Mouse (Mus musculus) midbrain, embryonic 15.5 days (tissue): ENCODE results near the gene Zzef1. TPM values are rescaled to one million over a fixed set of nuclear protein-coding genes. Genes with fewer than 3 reads are reported as not detected.
A peak's percentile ranks its signal among the peaks of the same experiment; 100 is the strongest.
"Not testable (repeated sequence)": the region's sequence is repeated elsewhere in the genome, so short reads cannot be mapped to it uniquely, and the experiment has no call there.

ENCODE experiments used
- ATAC-seq: fragments of 200-750 bp; cut with Nextera tagmentation; replicated peaks from 2 replicates; pipeline ENCODE4 v1.8.0; 2017; ENCODE audit warnings: moderate TSS enrichment
- H3K27ac ChIP-seq: fragments of 300-500 bp; sonication (generic); 2 replicates; pipeline ENCODE4 v1.5.1; 2015; ENCODE audit warnings: mild to moderate bottlenecking, inconsistent platforms
- H3K27me3 ChIP-seq: fragments of 300-500 bp; sonication (generic); replicated peaks from 2 replicates; pipeline ENCODE4 v1.6.1; 2015; ENCODE audit warnings: inconsistent platforms
- H3K36me3 ChIP-seq: fragments of 300-500 bp; sonication (generic); replicated peaks from 2 replicates; pipeline ENCODE4 v1.6.1; 2015; ENCODE audit warnings: inconsistent platforms
- H3K4me1 ChIP-seq: fragments of 300-500 bp; sonication (generic); 2 replicates; pipeline ENCODE4 v1.6.1; 2015; ENCODE audit warnings: inconsistent platforms
- H3K4me2 ChIP-seq: fragments of 300-500 bp; sonication (generic); 2 replicates; pipeline ENCODE4 v1.6.1; 2015; ENCODE audit warnings: inconsistent platforms, mild to moderate bottlenecking, moderate library complexity
- H3K4me3 ChIP-seq: fragments of 300-500 bp; sonication (generic); 2 replicates; pipeline ENCODE4 v1.5.1; 2015; ENCODE audit warnings: mild to moderate bottlenecking, inconsistent platforms
- H3K9ac ChIP-seq: fragments of 300-500 bp; sonication (generic); 2 replicates; pipeline ENCODE4 v1.6.1; 2015; ENCODE audit warnings: mild to moderate bottlenecking, inconsistent platforms
- H3K9me3 ChIP-seq: fragments of 300-500 bp; sonication (generic); 2 replicates; pipeline ENCODE4 v1.6.1; 2016; ENCODE audit warnings: inconsistent platforms
- WGBS: fragments of 180-500 bp; shearing (Covaris S2); methylation state at CpG from one replicate; pipeline ENCODE4 v1.1.7; 2015; ENCODE audit warnings: mixed read lengths; 5-methylcytosine and 5-hydroxymethylcytosine counted together
- polyA plus RNA-seq: library from polyadenylated mRNA; unstranded; fragments of >200 nt; fragmentation: Nextera tagmentation; extraction: Ambion mirVana; gene quantifications from 2 replicates; pipeline ENCODE4 v1.2.1, GENCODE M21; 2015

Gene Zzef1
- 15.2 and 15.8 TPM in 2 replicates for polyA plus RNA-seq

GRCm38 (mm10) chr11:72795455-72796295, at the start of gene Zzef1, which contains the start of gene Cyb5d2:
Zzef1 (plus strand) TSS chr11:72796226.
Cyb5d2 (minus strand) TSS chr11:72796142.
- H3K36me3 ChIP-seq = no peaks in the 10 kb centered on the region
- H3K4me3 ChIP-seq = peak within 1 kb of the TSS; percentile 96
- H3K27ac ChIP-seq = peak within 1 kb of the TSS; percentile 91
- peak within 1 kb of the TSS; percentile 89 for H3K4me2 ChIP-seq
- no peaks in the 10 kb centered on the region for H3K27me3 ChIP-seq
- H3K9me3 ChIP-seq = no peaks in the 10 kb centered on the region
- peaks cover 31% of the 10 kb centered on the region for H3K4me1 ChIP-seq
- H3K9ac ChIP-seq = peak within 1 kb of the TSS; percentile 86
- under 1% methylated on average over 69 of the region's 69 CpGs for WGBS
- peak; percentile 97 for ATAC-seq

DNA sequence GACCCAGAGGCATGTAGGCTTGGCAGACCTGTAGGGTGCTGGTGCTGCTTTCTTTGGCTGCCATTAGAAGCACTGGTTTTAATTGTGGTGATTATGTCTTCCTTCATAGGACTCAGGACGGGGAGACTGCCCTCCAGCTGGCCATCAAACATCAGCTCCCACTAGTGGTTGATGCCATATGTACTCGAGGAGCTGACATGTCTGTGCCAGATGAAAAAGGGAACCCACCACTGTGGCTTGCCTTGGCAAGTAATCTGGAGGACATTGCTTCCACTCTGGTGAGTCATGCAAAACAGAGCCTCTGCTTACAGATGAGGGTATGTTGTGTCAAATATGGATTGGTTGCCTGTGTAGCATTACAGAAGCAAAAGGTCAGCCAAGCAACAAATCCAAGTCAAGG, 44.1 kb upstream of the Zzef1 start:
- H3K4me2 ChIP-seq = no peak overlapping the region
- H3K9me3 ChIP-seq = no peaks in the 10 kb centered on the region
- no peaks in the 10 kb centered on the region for H3K27me3 ChIP-seq
- no peak overlapping the region for H3K9ac ChIP-seq
- 62% methylated on average over 2 of the region's 2 CpGs for WGBS
- no peak overlapping the region for H3K27ac ChIP-seq
- H3K36me3 ChIP-seq = peaks cover 81% of the 10 kb centered on the region
- H3K4me3 ChIP-seq = no peak overlapping the region
- H3K4me1 ChIP-seq = no peaks in the 10 kb centered on the region
- no peak for ATAC-seq

DNA sequence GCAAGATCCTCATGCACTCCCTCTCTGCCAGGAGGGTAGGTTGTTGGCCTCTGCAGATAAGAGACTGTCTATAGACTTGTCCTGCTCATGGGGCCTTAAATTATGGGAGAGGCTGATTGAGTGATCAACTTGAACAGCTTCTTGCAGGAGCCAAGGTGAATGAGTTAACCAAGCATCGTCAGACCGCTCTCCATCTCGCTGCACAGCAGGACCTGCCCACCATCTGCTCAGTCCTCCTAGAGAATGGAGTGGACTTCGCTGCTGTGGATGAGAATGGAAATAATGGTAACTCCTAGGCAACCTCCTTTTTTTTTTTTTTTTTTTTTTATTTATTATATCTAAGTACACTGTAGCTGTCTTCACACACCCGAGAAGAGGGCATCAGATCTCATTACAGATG, 37.7 kb upstream of the Zzef1 start:
- H3K27me3 ChIP-seq = no peaks in the 10 kb centered on the region
- whole genome bisulfite sequencing = 93% methylated on average over 5 of the region's 5 CpGs
- ATAC-seq = no peak
- H3K9ac ChIP-seq = no peak overlapping the region
- no peak overlapping the region for H3K4me2 ChIP-seq
- no peak overlapping the region for H3K27ac ChIP-seq
- H3K4me3 ChIP-seq = no peak overlapping the region
- H3K9me3 ChIP-seq = no peaks in the 10 kb centered on the region
- no peaks in the 10 kb centered on the region for H3K4me1 ChIP-seq
- H3K36me3 ChIP-seq = peaks cover 82% of the 10 kb centered on the region

- no peaks in the 10 kb centered on the region for H3K27me3 ChIP-seq
- peaks cover 71% of the 10 kb centered on the region for H3K36me3 ChIP-seq
- no peak overlapping the region for H3K27ac ChIP-seq
- no peak overlapping the region for H3K4me2 ChIP-seq
- ATAC-seq = no peak
- H3K9ac ChIP-seq = no peak overlapping the region
- H3K9me3 ChIP-seq = no peaks in the 10 kb centered on the region
- H3K4me3 ChIP-seq = no peak overlapping the region
- WGBS = 91% methylated on average over 6 of the region's 6 CpGs
- no peaks in the 10 kb centered on the region for H3K4me1 ChIP-seq
These were observed 36.4 kb upstream of the Zzef1 start for GRCm38 (mm10) chr11:72759581-72759980.

DNA sequence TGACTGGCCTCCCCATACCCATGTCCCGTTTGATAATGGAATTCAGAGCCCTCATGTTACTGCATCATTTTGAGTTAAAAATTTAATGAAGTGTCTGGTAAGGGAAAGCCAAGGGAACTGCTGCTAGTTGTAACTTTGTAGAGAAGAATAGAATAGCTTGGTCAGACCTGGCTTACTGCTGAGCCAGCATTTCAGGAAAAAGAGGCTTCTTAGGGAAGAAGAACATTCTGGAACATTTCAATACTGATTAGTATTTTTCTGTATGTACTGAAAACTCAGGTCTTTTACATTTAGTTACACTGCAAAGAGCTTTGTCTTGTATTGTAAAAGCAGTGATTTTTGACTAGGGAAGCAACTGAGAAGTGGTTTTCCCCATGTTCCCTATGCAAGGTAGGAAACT, 35.2 kb upstream of the Zzef1 start:
- 76% methylated on average over 1 of the region's 1 CpGs for WGBS
- ATAC-seq = no peak
- Histone ChIP-seq H3K4me2 (no peak overlapping the region), H3K27ac (no peak overlapping the region), H3K9ac (no peak overlapping the region), H3K27me3 (no peaks in the 10 kb centered on the region), H3K36me3 (peaks cover 68% of the 10 kb centered on the region), H3K4me1 (no peaks in the 10 kb centered on the region), H3K9me3 (no peaks in the 10 kb centered on the region), H3K4me3 (no peak overlapping the region)

DNA sequence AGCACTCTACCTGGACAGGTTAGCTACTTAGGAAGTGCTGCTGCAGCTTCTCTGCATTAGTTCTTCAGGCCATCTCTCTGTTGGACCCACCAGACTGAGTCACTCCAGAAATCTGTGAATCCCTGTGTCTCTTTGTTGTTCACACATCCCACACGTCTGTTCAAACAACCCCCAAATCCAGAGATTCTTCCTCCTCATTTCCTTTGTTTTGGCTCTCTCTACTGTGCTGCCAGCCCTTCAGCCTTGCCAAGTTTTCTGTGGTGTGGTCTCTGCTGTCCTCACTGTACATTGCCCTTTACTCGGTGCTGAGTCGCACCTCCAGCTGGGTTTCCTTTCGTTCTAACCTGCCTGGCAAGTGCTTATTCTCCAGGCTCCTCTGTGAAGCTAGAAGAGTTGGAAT, 31.8 kb upstream of the Zzef1 start:
- peaks cover 48% of the 10 kb centered on the region for H3K36me3 ChIP-seq
- H3K4me2 ChIP-seq = no peak overlapping the region
- ATAC-seq = no peak
- H3K27me3 ChIP-seq = no peaks in the 10 kb centered on the region
- H3K9me3 ChIP-seq = no peaks in the 10 kb centered on the region
- no peak overlapping the region for H3K27ac ChIP-seq
- 89% methylated on average over 4 of the region's 4 CpGs for WGBS
- H3K4me3 ChIP-seq = no peak overlapping the region
- no peak overlapping the region for H3K9ac ChIP-seq
- H3K4me1 ChIP-seq = no peaks in the 10 kb centered on the region

DNA sequence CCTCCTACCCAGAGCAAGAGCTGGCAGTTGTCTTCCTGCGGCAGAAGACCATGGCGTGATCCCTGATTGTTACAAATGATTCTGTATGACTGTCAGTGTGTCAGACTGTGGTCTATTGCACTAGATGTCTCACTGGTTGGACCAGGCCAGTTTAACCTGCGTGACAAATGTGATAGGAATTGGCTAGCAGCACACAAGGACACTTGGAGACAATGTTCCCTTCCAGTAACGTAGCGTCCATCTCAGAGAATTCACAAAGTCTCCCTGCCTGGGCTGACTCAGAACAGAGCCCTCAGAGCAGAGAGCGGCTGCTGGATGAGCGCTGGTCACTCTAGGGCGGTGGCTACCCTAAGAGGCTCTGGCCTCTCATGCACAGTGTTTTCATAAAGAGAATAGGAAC, 28.3 kb upstream of the Zzef1 start:
- Histone ChIP-seq H3K4me3 (no peak overlapping the region), H3K27ac (no peak overlapping the region), H3K4me2 (no peak overlapping the region), H3K36me3 (peaks cover 20% of the 10 kb centered on the region), H3K27me3 (no peaks in the 10 kb centered on the region), H3K9ac (no peak overlapping the region), H3K4me1 (no peaks in the 10 kb centered on the region), H3K9me3 (no peaks in the 10 kb centered on the region)
- ATAC-seq = no peak
- 94% methylated on average over 8 of the region's 8 CpGs for WGBS

DNA sequence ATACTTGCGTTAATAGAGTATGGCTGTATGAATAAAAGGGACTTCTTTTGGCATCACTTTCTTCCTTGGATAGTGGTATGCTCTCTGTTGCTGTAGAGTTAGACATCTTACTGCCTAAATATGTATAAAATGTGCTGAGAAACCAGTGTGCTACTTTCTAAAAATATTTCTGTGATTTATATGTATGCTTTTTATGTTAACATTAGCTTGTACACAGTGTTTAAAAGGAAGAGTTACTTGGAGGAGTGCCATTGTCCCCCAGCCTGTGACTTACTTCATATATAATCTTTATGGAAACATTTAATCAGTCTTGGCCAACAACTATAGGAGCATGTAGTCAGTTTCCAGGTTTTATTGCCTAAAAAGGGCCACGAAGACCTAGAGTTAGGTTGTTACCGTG, 27.0 kb upstream of the Zzef1 start:
- Histone ChIP-seq H3K27ac (no peak overlapping the region), H3K27me3 (no peaks in the 10 kb centered on the region), H3K4me1 (no peaks in the 10 kb centered on the region), H3K9me3 (no peaks in the 10 kb centered on the region), H3K4me3 (no peak overlapping the region), H3K9ac (no peak overlapping the region), H3K4me2 (no peak overlapping the region), H3K36me3 (peaks cover 13% of the 10 kb centered on the region)
- WGBS = 95% methylated on average over 3 of the region's 3 CpGs
- no peak for ATAC-seq

- WGBS = 94% methylated on average over 3 of the region's 3 CpGs
- no peak for ATAC-seq
- H3K9ac ChIP-seq = no peak overlapping the region
- no peak overlapping the region for H3K4me3 ChIP-seq
- no peak overlapping the region for H3K27ac ChIP-seq
- peaks cover 13% of the 10 kb centered on the region for H3K36me3 ChIP-seq
- no peak overlapping the region for H3K4me2 ChIP-seq
- no peaks in the 10 kb centered on the region for H3K4me1 ChIP-seq
- no peaks in the 10 kb centered on the region for H3K27me3 ChIP-seq
- H3K9me3 ChIP-seq = no peaks in the 10 kb centered on the region
These were observed 25.7 kb upstream of the Zzef1 start for GRCm38 (mm10) chr11:72770324-72770723.

GRCm38 (mm10) chr11:72770816-72771215, 25.2 kb upstream of the Zzef1 start:
- Histone ChIP-seq H3K4me1 (no peaks in the 10 kb centered on the region), H3K9ac (no peak overlapping the region), H3K36me3 (peaks cover 13% of the 10 kb centered on the region), H3K27me3 (no peaks in the 10 kb centered on the region), H3K4me2 (no peak overlapping the region), H3K9me3 (no peaks in the 10 kb centered on the region), H3K27ac (no peak overlapping the region), H3K4me3 (no peak overlapping the region)
- ATAC-seq = no peak
- WGBS = 90% methylated on average over 5 of the region's 5 CpGs

DNA sequence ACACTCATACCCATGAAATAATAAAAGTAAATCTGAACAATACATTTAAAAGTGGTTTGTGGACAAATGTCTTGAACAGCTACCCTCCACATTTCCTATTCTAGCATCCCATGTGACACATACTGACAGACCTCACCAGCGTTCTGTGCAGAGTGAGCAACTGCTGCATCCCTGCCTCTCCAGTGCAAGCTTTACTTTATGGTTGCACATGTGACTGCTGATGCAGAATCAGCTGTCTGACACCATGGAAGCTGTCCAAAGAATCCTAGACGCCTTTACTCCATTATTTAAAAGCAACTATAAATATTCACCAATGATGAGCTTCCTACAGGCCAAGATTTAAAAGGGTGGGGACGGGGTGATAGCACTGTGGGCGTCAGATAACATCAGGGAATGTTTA, 24.6 kb upstream of the Zzef1 start:
- no peak overlapping the region for H3K4me3 ChIP-seq
- peaks cover 13% of the 10 kb centered on the region for H3K36me3 ChIP-seq
- no peaks in the 10 kb centered on the region for H3K9me3 ChIP-seq
- H3K4me1 ChIP-seq = no peaks in the 10 kb centered on the region
- 79% methylated on average over 4 of the region's 4 CpGs for WGBS
- ATAC-seq = no peak
- H3K4me2 ChIP-seq = no peak overlapping the region
- H3K9ac ChIP-seq = no peak overlapping the region
- no peak overlapping the region for H3K27ac ChIP-seq
- H3K27me3 ChIP-seq = no peaks in the 10 kb centered on the region

- H3K36me3 ChIP-seq = peaks cover 10% of the 10 kb centered on the region
- H3K4me3 ChIP-seq, H3K27ac ChIP-seq, H3K4me1 ChIP-seq, H3K4me2 ChIP-seq, H3K9me3 ChIP-seq, H3K27me3 ChIP-seq, ATAC-seq, H3K9ac ChIP-seq: not testable (repeated sequence)
- 24% methylated on average over 1 of the region's 1 CpGs for WGBS
These were observed 23.4 kb upstream of the Zzef1 start for GRCm38 (mm10) chr11:72772611-72773010.

GRCm38 (mm10) chr11:72778957-72779356, 17.1 kb upstream of the Zzef1 start:
- Histone ChIP-seq H3K9me3 (no peaks in the 10 kb centered on the region), H3K36me3 (no peaks in the 10 kb centered on the region), H3K4me2 (no peak overlapping the region), H3K9ac (no peak overlapping the region), H3K4me1 (no peaks in the 10 kb centered on the region), H3K4me3 (no peak overlapping the region), H3K27me3 (no peaks in the 10 kb centered on the region), H3K27ac (no peak overlapping the region)
- ATAC-seq = no peak
